Mouse (Mus musculus): Measurements from ENCODE around the gene Mki67. TPM values are rescaled to one million over a fixed set of nuclear protein-coding genes. Genes with fewer than 3 reads are reported as not detected.
A peak's percentile ranks its signal among the peaks of the same experiment; 100 is the strongest.
"Not testable (repeated sequence)": the region's sequence is repeated elsewhere in the genome, so short reads cannot be mapped to it uniquely, and the experiment has no call there.

The Mki67 gene
- polyA plus RNA-seq, 1 experiment, result 140 TPM

DNA sequence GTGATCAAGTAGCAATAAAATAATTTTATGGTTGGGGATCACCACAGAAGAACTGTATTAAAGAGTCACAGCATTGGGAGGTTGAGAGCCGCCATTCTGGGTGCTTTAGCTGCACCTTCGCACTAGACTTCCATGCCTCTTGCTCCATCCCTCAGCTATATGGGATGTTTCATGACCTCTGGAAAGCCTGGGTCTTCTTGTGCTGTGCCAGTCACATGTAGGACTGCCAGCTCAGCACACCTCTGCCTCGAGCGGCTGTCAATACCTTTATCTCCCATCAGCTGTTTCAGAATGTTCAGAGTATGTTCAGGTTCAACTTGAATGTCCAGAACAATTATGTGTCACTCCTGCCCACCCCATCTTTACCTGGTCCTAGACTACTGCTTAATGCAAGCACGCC, 24.2 kb downstream of the Mki67 start:
- 98% methylated on average over 5 of the region's 5 CpGs for WGBS
- H3K27ac ChIP-seq (ENCODE audit: insufficient read depth, low read depth, low read length), result no peak overlapping the region
- no peaks in the 10 kb centered on the region for H3K4me1 ChIP-seq (ENCODE audit: control insufficient read depth, insufficient read depth, low read length)
- H3K4me3 ChIP-seq (ENCODE audit: insufficient read depth, low read depth, low read length), result no peak overlapping the region
- no peak for TF ChIP-seq CTCF (IDR thresholded peaks at IDR 0.05; ENCODE audit: insufficient read depth, low read depth, low read length)
- TF ChIP-seq POLR2A (IDR thresholded peaks at IDR 0.05; ENCODE audit: insufficient read depth, low read depth, low read length), result no peak

- H3K27ac ChIP-seq (ENCODE audit: insufficient read depth, low read depth, low read length), result no peak overlapping the region
- H3K4me3 ChIP-seq (ENCODE audit: insufficient read depth, low read depth, low read length), result no peak overlapping the region
- H3K4me1 ChIP-seq (ENCODE audit: control insufficient read depth, insufficient read depth, low read length), result no peaks in the 10 kb centered on the region
- no peak for TF ChIP-seq CTCF (IDR thresholded peaks at IDR 0.05; ENCODE audit: insufficient read depth, low read depth, low read length)
- TF ChIP-seq POLR2A (IDR thresholded peaks at IDR 0.05; ENCODE audit: insufficient read depth, low read depth, low read length), result no peak
- 93% methylated on average over 7 of the region's 7 CpGs for WGBS
Measured at GRCm38 (mm10) chr7:135689396-135689795, 26.8 kb downstream of the Mki67 start.

DNA sequence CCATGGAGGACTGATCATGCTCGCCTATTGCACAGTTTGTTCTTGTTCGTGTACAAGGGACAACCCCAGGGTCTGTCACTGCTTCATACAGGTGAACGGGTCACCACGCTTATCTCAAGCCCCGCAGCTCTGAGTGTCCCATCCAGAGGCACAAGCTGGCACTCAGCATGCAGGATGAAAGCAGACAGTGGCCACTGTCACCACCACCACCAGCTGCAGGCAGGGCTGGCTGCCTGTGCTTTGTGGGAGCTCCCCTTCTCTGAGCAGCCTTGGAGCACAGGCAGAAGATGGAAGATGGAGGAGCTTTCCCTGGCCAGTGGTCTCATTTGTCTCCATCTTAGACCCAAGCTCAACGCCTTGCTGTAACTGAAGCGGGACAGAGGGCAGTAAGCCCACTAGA, 31.2 kb downstream of the Mki67 start:
- no peak overlapping the region for H3K27ac ChIP-seq (ENCODE audit: insufficient read depth, low read depth, low read length)
- no peaks in the 10 kb centered on the region for H3K4me1 ChIP-seq (ENCODE audit: control insufficient read depth, insufficient read depth, low read length)
- no peak overlapping the region for H3K4me3 ChIP-seq (ENCODE audit: insufficient read depth, low read depth, low read length)
- 91% methylated on average over 7 of the region's 7 CpGs for WGBS
- no peak for TF ChIP-seq CTCF (IDR thresholded peaks at IDR 0.05; ENCODE audit: insufficient read depth, low read depth, low read length)

DNA sequence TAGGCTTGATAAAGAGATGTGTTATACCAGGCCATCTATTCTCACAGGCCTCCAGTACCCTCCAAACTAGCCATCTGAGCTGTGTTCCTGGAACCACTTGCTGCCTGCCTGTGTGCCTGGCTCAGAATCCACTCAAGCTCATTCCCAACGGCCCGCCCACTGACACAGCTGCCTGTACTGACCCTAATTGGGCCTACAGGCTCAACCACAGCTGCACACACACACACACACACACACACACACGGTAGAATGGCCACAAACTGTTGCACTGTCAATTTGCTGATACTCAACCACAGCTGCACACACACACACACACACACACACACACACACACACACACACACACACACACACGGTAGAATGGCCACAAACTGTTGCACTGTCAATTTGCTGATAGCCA, 32.1 kb downstream of the Mki67 start:
- not testable (repeated sequence) for H3K4me1 ChIP-seq (ENCODE audit: control insufficient read depth, insufficient read depth, low read length); H3K27ac ChIP-seq (ENCODE audit: insufficient read depth, low read depth, low read length); H3K4me3 ChIP-seq (ENCODE audit: insufficient read depth, low read depth, low read length)
- 62% methylated on average over 4 of the region's 4 CpGs for WGBS

DNA sequence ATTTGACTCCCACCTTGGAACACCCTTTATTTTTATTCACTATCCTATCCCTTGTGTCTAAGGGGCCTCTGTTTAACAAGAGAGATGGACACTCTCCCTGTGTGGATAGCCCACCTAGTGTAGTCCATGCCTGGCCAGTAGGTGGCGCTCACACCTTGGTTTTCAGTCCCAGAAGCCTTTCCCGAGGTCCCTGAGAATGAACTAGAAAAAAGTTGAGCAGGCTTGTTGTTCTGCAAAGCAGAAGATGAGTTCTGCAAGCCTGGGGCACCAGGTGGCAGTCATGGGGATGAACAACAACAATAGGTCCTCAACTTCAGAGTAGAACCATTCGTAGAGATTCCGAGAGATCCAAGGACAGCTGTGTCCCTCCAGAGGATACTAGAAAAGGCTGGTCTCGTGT, 35.8 kb downstream of the Mki67 start:
- WGBS, result 64% methylated on average over 5 of the region's 5 CpGs
- H3K27ac ChIP-seq (ENCODE audit: insufficient read depth, low read depth, low read length), result no peak overlapping the region
- no peaks in the 10 kb centered on the region for H3K4me1 ChIP-seq (ENCODE audit: control insufficient read depth, insufficient read depth, low read length)
- no peak for TF ChIP-seq CTCF (IDR thresholded peaks at IDR 0.05; ENCODE audit: insufficient read depth, low read depth, low read length)
- no peak for TF ChIP-seq POLR2A (IDR thresholded peaks at IDR 0.05; ENCODE audit: insufficient read depth, low read depth, low read length)
- no peak overlapping the region for H3K4me3 ChIP-seq (ENCODE audit: insufficient read depth, low read depth, low read length)

- no peaks in the 10 kb centered on the region for H3K4me1 ChIP-seq (ENCODE audit: control insufficient read depth, insufficient read depth, low read length)
- TF ChIP-seq CTCF (IDR thresholded peaks at IDR 0.05; ENCODE audit: insufficient read depth, low read depth, low read length), result no peak
- no peak for TF ChIP-seq POLR2A (IDR thresholded peaks at IDR 0.05; ENCODE audit: insufficient read depth, low read depth, low read length)
- WGBS, result 69% methylated on average over 8 of the region's 8 CpGs
- H3K4me3 ChIP-seq (ENCODE audit: insufficient read depth, low read depth, low read length), result no peak overlapping the region
- H3K27ac ChIP-seq (ENCODE audit: insufficient read depth, low read depth, low read length), result no peak overlapping the region
Measured at GRCm38 (mm10) chr7:135676722-135677121, 39.4 kb downstream of the Mki67 start.

DNA sequence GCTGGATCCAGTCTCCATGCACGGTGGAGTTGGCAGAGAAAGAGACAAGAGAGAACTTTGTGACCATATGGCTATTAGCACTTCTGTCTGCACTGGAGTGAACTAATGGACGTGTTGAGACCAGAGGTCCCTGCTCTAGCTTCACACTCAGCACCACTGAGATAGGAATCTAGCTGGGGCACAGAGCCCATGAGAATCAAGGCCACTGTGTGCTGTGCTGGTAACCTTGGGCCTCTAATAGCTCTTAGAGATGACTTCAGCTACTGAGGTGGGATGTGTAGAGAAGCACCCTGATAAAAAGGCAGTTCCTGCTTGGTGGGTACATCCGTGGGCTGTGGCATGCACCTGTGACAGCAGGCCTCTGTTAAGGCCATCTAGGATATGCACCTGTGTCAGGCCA, 42.6 kb downstream of the Mki67 start:
- Histone ChIP-seq H3K4me3 (ENCODE audit: insufficient read depth, low read depth, low read length) (no peak overlapping the region), H3K4me1 (ENCODE audit: control insufficient read depth, insufficient read depth, low read length) (0 out of 2 replicates have a peak, but pooled peaks cover 3% of the 10 kb centered on the region), H3K27ac (ENCODE audit: insufficient read depth, low read depth, low read length) (no peak overlapping the region)
- TF ChIP-seq POLR2A (IDR thresholded peaks at IDR 0.05; ENCODE audit: insufficient read depth, low read depth, low read length), result no peak
- no peak for TF ChIP-seq CTCF (IDR thresholded peaks at IDR 0.05; ENCODE audit: insufficient read depth, low read depth, low read length)
- WGBS, result 70% methylated on average over 3 of the region's 3 CpGs

DNA sequence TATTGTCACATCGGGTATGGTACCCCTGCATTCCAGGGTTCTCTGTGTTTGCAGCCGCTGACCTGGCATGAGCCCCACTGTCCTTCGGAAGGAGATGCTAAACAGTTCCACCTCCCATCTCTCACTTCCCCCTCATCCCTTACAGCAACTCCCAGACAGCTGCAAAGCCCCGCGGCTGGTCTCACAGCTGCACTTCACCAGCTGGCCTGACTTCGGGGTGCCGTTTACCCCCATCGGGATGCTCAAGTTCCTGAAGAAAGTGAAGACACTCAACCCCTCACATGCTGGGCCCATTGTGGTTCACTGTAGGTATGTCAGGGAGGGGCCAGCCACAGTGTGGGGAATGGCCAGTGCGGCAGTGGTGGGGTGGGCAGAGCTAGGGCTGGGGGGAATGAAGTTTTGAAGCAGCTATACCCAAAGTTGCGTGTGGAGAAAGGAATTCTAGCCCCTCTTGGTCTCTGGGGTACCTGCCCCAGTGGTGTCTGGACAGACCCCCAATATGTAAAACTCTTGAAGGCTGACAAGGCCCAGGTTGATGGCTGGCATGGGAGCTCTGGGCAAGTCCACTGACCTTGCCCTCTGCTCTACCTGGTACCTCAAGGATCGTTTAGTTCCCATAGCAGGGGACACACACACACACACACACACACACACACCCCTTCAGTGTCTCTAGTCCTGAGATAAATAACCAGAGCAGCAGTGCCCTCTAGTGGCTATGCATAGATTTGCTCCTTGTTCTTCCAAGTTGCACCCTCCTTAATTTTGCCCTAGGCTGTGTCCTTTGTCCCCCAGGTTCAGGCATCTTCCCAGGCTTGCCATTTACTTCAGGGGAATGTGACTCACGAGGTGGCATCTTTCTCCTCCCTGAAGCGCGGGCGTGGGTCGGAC, 47.1 kb downstream of the Mki67 start:
- Histone ChIP-seq H3K4me3 (ENCODE audit: insufficient read depth, low read depth, low read length) (no peak overlapping the region), H3K4me1 (ENCODE audit: control insufficient read depth, insufficient read depth, low read length) (0 out of 2 replicates have a peak, but pooled peaks cover 3% of the 10 kb centered on the region), H3K27ac (ENCODE audit: insufficient read depth, low read depth, low read length) (no peak overlapping the region)
- peak; percentile 4 for TF ChIP-seq CTCF (IDR thresholded peaks at IDR 0.05; ENCODE audit: insufficient read depth, low read depth, low read length)
- TF ChIP-seq POLR2A (IDR thresholded peaks at IDR 0.05; ENCODE audit: insufficient read depth, low read depth, low read length), result no peak
- 39% methylated on average over 16 of the region's 16 CpGs for WGBS

DNA sequence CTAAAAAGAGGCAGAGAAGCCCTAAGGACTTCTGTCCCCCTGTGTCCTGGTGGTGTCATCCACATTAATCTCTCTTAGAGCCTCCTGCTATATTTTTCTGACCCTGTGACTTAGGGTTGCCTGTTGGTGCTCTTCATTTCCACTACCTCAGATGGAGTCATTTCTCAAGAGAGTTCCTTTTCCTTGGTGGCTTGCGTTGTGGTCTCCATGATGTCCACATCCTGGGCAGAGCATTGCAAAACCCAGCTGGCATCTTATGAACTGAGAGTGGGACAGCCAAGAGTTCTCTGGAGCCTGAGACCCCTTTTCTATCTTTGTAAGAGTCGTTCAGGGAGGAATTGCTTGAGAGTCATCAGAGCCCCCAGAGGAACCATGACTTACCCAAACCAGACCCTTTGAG, 49.8 kb downstream of the Mki67 start:
- no peak overlapping the region for H3K4me3 ChIP-seq (ENCODE audit: insufficient read depth, low read depth, low read length)
- 0 out of 2 replicates have a peak, but pooled peaks cover 3% of the 10 kb centered on the region for H3K4me1 ChIP-seq (ENCODE audit: control insufficient read depth, insufficient read depth, low read length)
- 87% methylated on average over 2 of the region's 2 CpGs for WGBS
- H3K27ac ChIP-seq (ENCODE audit: insufficient read depth, low read depth, low read length), result no peak overlapping the region
- TF ChIP-seq POLR2A (IDR thresholded peaks at IDR 0.05; ENCODE audit: insufficient read depth, low read depth, low read length) (no peak), CTCF (IDR thresholded peaks at IDR 0.05; ENCODE audit: insufficient read depth, low read depth, low read length) (no peak)
